Mouse (Mus musculus) thymus, postnatal 4 days (tissue): Measurements from ENCODE around the gene Creg1.
A peak's percentile ranks its signal among the peaks of the same experiment; 100 is the strongest.

Experiments
- DNase-seq: peaks from one replicate; pipeline ENCODE4 v3.0.0; 2021

The Creg1 gene

DNA sequence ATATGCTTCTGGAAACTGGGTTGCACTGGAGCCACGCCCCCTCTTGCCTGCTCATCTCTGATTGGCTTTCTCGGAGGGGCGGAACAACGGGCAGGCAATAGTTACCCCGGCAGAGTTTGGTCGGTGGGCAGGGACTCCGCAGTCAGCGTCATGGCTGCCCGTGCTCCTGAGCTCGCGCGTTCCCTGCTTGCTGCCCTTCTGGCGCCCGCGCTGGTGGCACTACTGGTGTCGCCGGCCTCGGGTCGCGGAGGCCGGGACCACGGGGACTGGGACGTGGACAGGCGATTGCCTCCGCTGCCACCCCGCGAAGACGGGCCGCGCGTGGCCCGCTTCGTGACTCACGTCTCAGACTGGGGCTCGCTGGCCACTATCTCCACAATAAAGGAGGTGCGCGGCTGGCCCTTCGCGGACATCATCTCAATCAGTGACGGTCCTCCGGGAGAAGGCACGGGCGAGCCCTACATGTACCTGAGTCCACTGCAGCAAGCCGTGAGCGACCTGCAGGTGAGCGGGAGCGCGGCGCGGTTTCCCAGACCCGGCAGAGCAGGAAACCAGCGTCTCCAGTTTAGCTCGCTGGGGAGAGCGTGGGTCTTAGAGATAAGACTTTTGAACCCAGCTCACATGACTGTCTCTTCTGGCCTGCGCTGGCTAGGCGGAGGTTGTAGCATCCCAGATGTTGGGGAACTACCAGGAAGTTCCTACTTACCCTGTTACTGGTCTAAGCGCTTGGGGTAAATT, at the start of gene Creg1:
Gene Creg1, plus strand, starts transcription at position 112 of the 738 bp plus-strand sequence.
- peak; percentile 96 for DNase-seq

DNA sequence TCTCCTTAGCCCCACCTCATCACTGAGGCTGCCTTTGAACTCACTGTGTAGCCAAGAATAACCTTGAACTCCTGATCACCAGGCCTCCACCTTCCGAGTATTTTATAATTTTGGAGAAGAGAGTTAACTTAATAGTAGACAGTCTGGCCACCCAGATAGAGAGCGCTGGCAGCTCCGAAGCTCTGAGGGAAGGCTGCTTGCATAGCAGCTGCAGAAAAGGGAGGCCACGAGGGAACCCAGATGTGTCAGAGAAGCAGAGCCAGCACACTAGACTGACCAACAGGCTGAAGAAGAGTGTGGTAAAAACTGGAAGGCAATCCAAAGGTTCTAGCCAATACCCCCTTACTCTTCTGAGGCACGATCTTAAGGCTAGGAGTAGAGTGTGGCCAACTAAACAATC, 49.7 kb upstream of the Creg1 start:
- no peak for DNase-seq

DNA sequence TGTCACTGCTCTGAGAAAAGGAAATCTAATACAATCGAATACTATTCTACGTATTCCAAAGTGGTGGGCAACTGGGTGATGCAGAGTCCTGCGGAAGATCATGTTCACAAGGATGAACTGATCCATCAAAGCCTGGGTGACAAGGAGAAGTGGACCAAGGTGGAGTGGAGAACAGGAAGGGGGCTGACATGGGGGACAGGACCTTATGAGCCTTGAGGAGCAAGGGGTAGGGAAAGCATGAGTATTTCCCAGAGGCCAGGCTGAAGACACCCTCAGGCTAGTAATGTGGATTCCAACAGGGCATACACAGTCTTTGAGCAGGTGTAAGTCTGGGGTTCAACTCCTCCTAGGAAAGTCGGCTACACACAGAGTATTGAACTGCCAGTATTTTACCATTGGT, 47.1 kb upstream of the Creg1 start:
- peak; percentile 19 for DNase-seq

DNA sequence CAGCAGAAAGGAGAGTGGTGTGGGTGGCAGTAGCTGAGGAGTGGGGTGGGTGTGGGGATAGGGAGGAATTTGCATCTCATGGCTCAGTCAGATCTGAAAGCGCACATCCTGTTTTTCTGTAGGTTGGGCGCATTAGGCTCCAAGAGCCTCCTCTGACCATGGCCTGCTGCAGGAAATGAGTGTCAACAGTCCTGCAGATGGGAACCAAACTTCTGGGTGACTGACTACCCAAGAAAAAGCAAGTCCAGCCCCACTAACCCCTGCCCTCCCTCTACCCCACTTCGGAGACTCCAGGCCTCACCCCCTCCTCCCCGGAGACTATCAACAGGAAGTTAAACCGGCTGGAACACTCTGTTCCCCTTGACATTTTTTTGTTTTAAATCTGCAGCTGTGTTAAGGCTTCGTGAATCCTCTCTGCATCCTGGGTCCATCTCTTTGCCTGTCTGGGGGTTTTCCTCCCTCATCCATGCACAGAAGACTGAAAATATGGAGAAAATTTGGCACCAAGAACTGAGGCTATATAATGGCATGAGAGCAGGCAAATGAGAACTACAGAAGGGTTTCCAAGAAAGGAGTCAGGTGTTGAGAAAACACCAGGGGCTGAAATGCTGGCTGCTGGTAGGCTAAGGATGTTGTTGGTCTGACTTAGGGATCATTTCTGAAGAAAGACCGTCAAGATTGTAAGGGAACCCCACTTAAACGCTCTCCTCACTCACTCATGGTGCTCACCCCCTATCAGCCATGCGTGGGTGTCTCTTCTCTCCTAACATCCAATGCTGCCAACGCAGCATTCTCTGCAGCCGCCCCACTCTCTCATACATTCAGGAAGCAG, 45.6 kb upstream of the Creg1 start:
- DNase-seq, result peak; percentile 74

- DNase-seq, result peak; percentile 49
Measured at GRCm38 (mm10) chr1:165718543-165719105, 44.9 kb upstream of the Creg1 start.

- no peak for DNase-seq
Measured at GRCm38 (mm10) chr1:165722531-165723123, 40.9 kb upstream of the Creg1 start.

- no peak for DNase-seq
Measured at GRCm38 (mm10) chr1:165724219-165725033, 39.1 kb upstream of the Creg1 start.

GRCm38 (mm10) chr1:165725039-165725644, 38.4 kb upstream of the Creg1 start:
- DNase-seq, result no peak

- DNase-seq, result no peak
Measured at GRCm38 (mm10) chr1:165726986-165727385, 36.6 kb upstream of the Creg1 start.

GRCm38 (mm10) chr1:165728057-165728639, 35.4 kb upstream of the Creg1 start:
- no peak for DNase-seq

DNA sequence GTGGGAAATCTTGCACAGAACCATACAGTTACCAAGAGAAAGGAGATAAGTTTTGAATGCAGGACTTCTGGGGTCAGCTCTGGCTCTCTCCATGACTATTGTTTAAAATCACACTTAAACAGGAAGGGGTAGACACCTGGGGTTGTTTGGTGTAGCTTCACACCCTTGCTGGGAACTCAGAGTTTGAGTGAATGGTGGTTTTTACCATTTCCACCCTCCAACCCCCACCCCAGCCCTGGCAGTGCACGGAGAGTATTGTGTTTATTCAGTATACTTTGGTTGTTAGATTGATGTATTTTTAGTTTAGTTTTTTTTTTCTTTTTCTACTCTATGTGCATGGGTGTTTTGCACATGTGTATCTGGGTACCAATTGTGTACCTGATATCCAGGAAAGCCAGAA, 33.4 kb upstream of the Creg1 start:
- peak; percentile 66 for DNase-seq

DNA sequence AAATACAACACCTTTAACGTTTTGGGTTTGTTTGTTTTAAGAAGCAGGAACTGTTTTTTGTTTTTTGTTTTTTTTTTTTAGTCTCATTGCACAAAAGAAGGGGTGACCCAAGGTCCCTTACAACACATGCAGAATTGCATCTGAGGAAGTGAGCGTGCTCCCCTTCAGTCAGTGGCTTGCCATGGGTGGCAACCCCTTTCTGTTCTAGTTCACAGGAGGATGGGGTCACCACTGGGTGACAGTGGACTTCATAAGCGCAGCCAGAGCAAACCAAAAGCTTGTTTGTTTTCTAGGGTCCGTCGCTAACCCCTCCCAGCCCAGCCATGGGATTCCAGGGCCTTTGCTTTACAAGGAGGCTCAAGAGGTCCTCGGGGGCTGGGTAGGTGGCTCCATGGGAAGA, 32.0 kb upstream of the Creg1 start:
- DNase-seq, result no peak

DNA sequence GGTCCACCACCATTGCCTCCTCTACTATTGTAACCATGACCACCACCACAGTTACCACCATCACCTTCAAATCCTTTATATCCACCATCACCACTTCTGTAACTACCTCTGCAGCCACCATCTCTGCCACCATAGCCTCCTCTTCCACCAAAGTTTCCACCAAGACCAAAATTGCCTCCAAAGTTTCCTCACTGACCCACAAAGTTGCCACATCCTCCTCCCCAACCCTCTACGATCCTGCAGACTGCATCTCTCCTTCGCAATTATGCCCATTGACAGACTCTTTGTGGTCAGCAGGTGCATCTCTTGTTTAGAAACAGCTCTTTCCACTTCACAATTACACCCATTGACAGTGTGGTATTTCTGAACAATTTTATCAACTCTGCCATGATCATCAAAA, 28.7 kb upstream of the Creg1 start:
- no peak for DNase-seq

DNA sequence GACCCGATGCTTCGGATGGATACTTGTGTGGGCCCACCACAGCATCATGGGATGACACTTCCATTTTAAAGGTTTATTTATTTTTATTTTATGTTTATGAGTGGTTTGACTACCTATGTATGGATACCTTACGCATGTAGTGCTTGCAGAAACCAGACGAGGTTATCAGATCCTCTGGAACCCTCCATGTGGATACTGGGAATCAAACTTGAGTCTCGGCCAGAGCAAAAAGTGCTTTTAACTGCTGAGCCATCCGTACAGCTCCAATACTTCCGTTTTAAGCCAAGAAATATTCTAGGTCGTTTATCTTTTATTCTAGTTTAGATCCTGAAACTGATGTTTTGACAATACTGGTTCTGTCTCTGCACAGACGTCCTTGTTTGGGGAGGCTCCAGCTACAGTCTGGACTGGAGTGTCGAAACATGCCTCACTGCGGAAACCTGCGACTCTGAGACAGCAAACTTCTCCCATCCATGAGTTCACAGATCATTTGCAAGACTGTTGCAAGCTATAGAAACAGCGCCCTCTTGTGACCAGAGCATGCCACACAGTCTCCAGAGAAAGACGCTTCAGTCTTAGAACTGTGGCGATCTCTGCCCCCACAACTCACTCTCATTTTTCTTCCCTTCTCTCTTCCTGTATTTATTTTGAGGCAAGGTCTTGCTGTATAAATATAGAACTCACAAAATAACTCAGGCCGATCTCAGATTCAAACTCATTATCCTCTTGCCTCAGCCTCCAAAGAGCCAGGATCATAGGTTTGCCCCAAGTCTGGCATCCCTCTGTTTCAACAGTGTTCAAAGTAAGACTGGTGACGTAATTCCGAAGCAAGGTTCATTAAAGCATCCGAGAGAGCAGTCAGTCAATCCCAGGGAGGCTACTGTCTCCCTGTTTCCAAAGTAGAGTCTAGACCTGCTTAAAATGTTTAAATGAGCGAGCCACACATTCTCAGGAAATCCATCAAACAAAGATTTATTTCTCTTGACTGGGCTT, 27.4 kb upstream of the Creg1 start:
- DNase-seq, result peak; percentile 94

GRCm38 (mm10) chr1:165737451-165737850, 26.1 kb upstream of the Creg1 start:
- no peak for DNase-seq

DNA sequence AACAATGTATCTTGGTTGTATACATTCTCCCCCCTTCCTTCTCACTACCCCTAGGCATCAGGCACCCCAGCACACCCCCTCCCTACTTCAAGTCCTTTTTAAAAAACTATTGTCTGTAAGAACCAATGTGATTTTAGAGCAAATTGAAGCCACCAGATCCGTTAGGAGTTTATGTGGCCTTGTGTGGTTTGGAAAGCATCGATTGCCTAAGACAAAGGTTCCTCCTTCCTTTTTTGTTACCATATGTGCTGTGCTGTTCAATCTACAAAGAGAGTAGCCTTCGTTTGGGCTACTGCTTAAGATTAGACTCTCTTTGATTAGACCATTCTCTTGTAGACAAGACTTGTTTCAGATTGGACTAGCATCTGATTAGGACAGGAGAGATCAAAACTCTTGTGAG, 25.7 kb upstream of the Creg1 start:
- no peak for DNase-seq

GRCm38 (mm10) chr1:165738985-165739384, 24.6 kb upstream of the Creg1 start:
- DNase-seq, result no peak

- no peak for DNase-seq
Measured at GRCm38 (mm10) chr1:165741989-165742388, 21.6 kb upstream of the Creg1 start.

- DNase-seq, result no peak
Measured at GRCm38 (mm10) chr1:165748053-165748452, 15.5 kb upstream of the Creg1 start.

DNA sequence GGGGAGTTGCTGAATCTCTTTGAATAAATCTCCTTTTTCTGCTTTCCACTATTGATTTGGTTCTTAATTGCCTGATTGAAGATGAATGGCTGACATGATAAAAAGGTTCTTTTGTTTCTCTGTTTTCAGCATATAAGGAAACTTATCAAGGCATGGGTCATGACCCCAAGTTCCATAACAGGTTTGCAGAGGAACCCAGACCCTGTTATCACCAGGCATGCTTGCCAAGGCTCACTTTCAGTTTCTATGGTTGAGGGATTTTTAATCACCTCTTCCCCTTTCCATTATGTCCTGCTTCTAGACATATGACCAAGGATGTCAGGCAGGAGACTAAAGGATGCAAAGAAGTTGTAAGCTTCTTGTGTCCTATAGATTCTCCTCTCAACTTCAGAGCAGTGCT, 12.4 kb upstream of the Creg1 start:
- DNase-seq, result no peak
